Mouse (Mus musculus) duodenum, adult 2 months (tissue): ENCODE results near the gene Ebf1. TPM values are rescaled to one million over a fixed set of nuclear protein-coding genes. Genes with fewer than 3 reads are reported as not detected.

Experiments used
- polyA plus RNA-seq: library from polyadenylated mRNA; depleted of rRNA; stranded (reverse); fragments of >200 nt; gene quantifications from 2 replicates; pipeline ENCODE4 v1.2.3, GENCODE M21; 2012; ENCODE audit warnings: low replicate concordance; rRNA removed

The Ebf1 gene
- 1.2 and 2.0 TPM in 2 replicates for polyA plus RNA-seq

GRCm38 (mm10) chr11:44616788-44617712 lies at the start of gene Ebf1:
TSS of gene Ebf1 (plus strand) at chr11:44617317.

Other genes starting within 250 kb of the Ebf1 start
- gene Il12b, start 217.3 kb upstream of the Ebf1 start, polyA plus RNA-seq: not detected in 2 replicates
- 1.1 and 1.7 TPM in 2 replicates for gene Ublcp1, start 146.8 kb upstream of the Ebf1 start, polyA plus RNA-seq
- 26.6 and 52.6 TPM in 2 replicates for gene Rnf145, start 98.4 kb upstream of the Ebf1 start, polyA plus RNA-seq